Mouse (Mus musculus) CH12.LX (cell line): ENCODE results near the gene Ddx27. TPM values are rescaled to one million over a fixed set of nuclear protein-coding genes. Genes with fewer than 3 reads are reported as not detected.

Source experiments
- DNase-seq: peaks from one replicate; pipeline ENCODE4 v3.0.0-alpha.2; 2013; ENCODE audit errors: extremely low read depth
- H3K27ac ChIP-seq: 2 replicates; pipeline ENCODE4 v1.5.1; 2012; ENCODE audit warnings: low read depth, mild to moderate bottlenecking, control low read depth, moderate library complexity; ENCODE audit not compliant: insufficient read depth
- H3K27me3 ChIP-seq: replicated peaks from 2 replicates; pipeline ENCODE3; 2012; ENCODE audit warnings: inconsistent platforms
- H3K36me3 ChIP-seq, 2 experiments: replicated peaks in 1 of 2; 2 replicates each; pipeline versions ENCODE3 to v1.6.1; 2012; ENCODE audit warnings: inconsistent platforms in 1 of 2, low read length in 1 of 2, mild to moderate bottlenecking in 1 of 2, mixed read lengths in 1 of 2, moderate library complexity in 1 of 2; ENCODE audit not compliant: control insufficient read depth in 1 of 2, insufficient read depth in 1 of 2
- H3K4me1 ChIP-seq, 2 experiments: 2 replicates each; pipeline ENCODE4 v1.6.1; 2012; ENCODE audit warnings: inconsistent platforms in 1 of 2, moderate library complexity in 1 of 2; ENCODE audit not compliant: insufficient read depth in 2 of 2, control insufficient read depth in 1 of 2
- H3K4me2 ChIP-seq: 2 replicates; pipeline ENCODE4 v1.6.1; 2012; ENCODE audit warnings: low read depth, mild to moderate bottlenecking, control low read depth; ENCODE audit not compliant: poor library complexity, insufficient read depth, severe bottlenecking
- H3K4me3 ChIP-seq, 3 experiments: fragments of 150-350 bp in 1 of 3; sonication (generic) in 1 of 3; replicated peaks in 1 of 3; 2 replicates each; pipeline versions ENCODE3 to v1.5.1; 2011 to 2012; ENCODE audit warnings: low read depth in 2 of 3, low read length in 2 of 3, mild to moderate bottlenecking in 2 of 3, moderate library complexity in 2 of 3, control low read depth in 1 of 3, improper control_type of control experiment in 1 of 3, inconsistent platforms in 1 of 3, mixed read lengths in 1 of 3; ENCODE audit not compliant: poor library complexity in 1 of 3
- H3K79me2 ChIP-seq: replicated peaks from 2 replicates; pipeline ENCODE4 v1.6.1; 2012; ENCODE audit warnings: mild to moderate bottlenecking, moderate library complexity; ENCODE audit not compliant: control insufficient read depth, poor library complexity, insufficient read depth, severe bottlenecking; ENCODE audit errors: extremely low read depth
- H3K9ac ChIP-seq: 2 replicates; pipeline ENCODE4 v1.6.1; 2012; ENCODE audit warnings: low read depth, mild to moderate bottlenecking, control low read depth, moderate library complexity; ENCODE audit not compliant: insufficient read depth
- H3K9me3 ChIP-seq: replicated peaks from 2 replicates; pipeline ENCODE3; 2012; ENCODE audit warnings: low read length, inconsistent platforms, mixed read lengths
- CTCF ChIP-seq, 2 experiments: IDR thresholded peaks in 1 of 2; conservative IDR thresholded peaks in 1 of 2; 2 replicates each; pipeline ENCODE4 v1.5.1; 2011 to 2012; ENCODE audit warnings: low read depth in 2 of 2, low read length in 2 of 2, improper control_type of control experiment in 1 of 2, inconsistent platforms in 1 of 2, mild to moderate bottlenecking in 1 of 2, moderate library complexity in 1 of 2
- E2F4 ChIP-seq: IDR thresholded peaks from 2 replicates; pipeline ENCODE4 v1.6.1; 2011; ENCODE audit warnings: low read depth, low read length, improper control_type of control experiment; ENCODE audit not compliant: insufficient replicate concordance
- ETS1 ChIP-seq: conservative IDR thresholded peaks from 2 replicates; pipeline ENCODE4 v1.6.1; 2012; ENCODE audit warnings: low read depth, mild to moderate bottlenecking, inconsistent platforms, low read length, improper control_type of control experiment, moderate library complexity
- IRF4 ChIP-seq: IDR thresholded peaks from 2 replicates; pipeline ENCODE4 v1.6.1; 2014; ENCODE audit warnings: low read depth, mild to moderate bottlenecking, inconsistent platforms, low read length, improper control_type of control experiment
- MAX ChIP-seq: IDR thresholded peaks from 2 replicates; pipeline ENCODE4 v1.6.1; 2011; ENCODE audit warnings: low read length, improper control_type of control experiment
- MEF2A ChIP-seq: IDR thresholded peaks from 2 replicates; pipeline ENCODE4 v1.6.1; 2014; ENCODE audit warnings: low read depth, mild to moderate bottlenecking, inconsistent platforms, low read length, improper control_type of control experiment, borderline replicate concordance
- MYC ChIP-seq: IDR thresholded peaks from 2 replicates; pipeline ENCODE4 v1.6.1; 2011; ENCODE audit warnings: low read depth, mild to moderate bottlenecking, improper control_type of control experiment, low read length
- SIN3A ChIP-seq: IDR thresholded peaks from 2 replicates; pipeline ENCODE4 v1.6.1; 2012; ENCODE audit warnings: low read length, improper control_type of control experiment, inconsistent platforms
- UBTF ChIP-seq: IDR thresholded peaks from 2 replicates; pipeline ENCODE4 v1.6.1; 2012; ENCODE audit warnings: low read depth, mild to moderate bottlenecking, inconsistent platforms, low read length, improper control_type of control experiment, moderate library complexity
- USF1 ChIP-seq: IDR thresholded peaks from 2 replicates; pipeline ENCODE4 v1.6.1; 2014; ENCODE audit warnings: low read depth, mild to moderate bottlenecking, inconsistent platforms, low read length, improper control_type of control experiment
- ZNF384 ChIP-seq: IDR thresholded peaks from 2 replicates; pipeline ENCODE4 v1.6.1; 2012; ENCODE audit warnings: low read depth, low read length, improper control_type of control experiment, inconsistent platforms
- dilution Hi-C: fragments of 300-500 bp; cut with MboI; formaldehyde crosslinking; loops from 2 replicates; pipeline ENCODE4 v1.14.3; 2020; ENCODE audit warnings: low sequenced_read_pairs; ENCODE audit not compliant: extremely low pct_unique_long_range_greater_than_20kb, extremely low pct_ligation_motif_present
- in situ Hi-C: fragments of 300-500 bp; cut with MboI; formaldehyde crosslinking; loops from 3 replicates; pipeline ENCODE4 v1.14.3; 2019; ENCODE audit warnings: low sequenced_read_pairs, low pct_ligation_motif_present, low pct_unique_long_range_greater_than_20kb, mixed read lengths
- polyA plus RNA-seq: library from polyadenylated mRNA; unstranded; fragments of >175 nt; gene quantifications from 2 replicates; pipeline ENCODE4 v1.2.1, GENCODE M21; 2012; ENCODE audit warnings: low read depth; ENCODE audit not compliant: insufficient read length
- total RNA-seq, 2 experiments: library from RNA; depleted of rRNA; stranded (reverse); fragments of 300-350 nt in 1 of 2; fragments of >200 nt in 1 of 2; gene quantifications; 2 replicates each; pipeline ENCODE4 v1.2.3; 2012 to 2014

The Ddx27 gene
- total and polyA plus RNA-seq, 3 experiments, result 139 to 224 (median 157) TPM

DNA sequence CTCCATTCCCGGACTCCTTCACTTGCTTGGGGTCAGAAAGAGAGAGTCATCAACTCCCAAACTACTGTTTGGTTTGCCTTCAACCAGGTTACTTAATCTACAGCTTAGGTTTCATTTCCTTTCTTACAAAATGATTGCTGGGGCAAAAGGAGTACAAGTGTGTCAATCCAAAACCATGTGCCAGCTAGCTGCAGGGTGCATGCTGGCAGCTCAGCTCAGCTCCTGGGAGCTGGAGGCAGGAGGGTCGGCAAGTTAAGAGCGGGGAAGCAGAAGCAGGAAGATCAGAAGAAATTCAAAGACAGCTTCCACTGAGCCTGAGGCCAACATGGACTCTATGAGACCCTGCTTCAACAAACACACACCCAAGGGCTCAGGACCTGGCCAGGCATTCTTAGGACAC, 45.4 kb downstream of the Ddx27 start:
- TF ChIP-seq MYC, result peak; percentile 67
- TF ChIP-seq IRF4, result no peak
- TF ChIP-seq MAX, result peak; percentile 35; the same call in 1 of the 2 replicates
- no peak for TF ChIP-seq ETS1
- TF ChIP-seq, all 38 proteins: peak for 2
- Histone ChIP-seq H3K27me3 (no peaks in the 10 kb centered on the region), H3K4me1 (peaks cover 2 to 31% of the 10 kb centered on the region in 2 experiments; a peak in 2 of 4 replicates), H3K79me2 (peaks cover 29% of the 10 kb centered on the region), H3K36me3 (peaks cover 31 to 51% of the 10 kb centered on the region in 2 experiments), H3K27ac (peak overlapping the region; percentile 0; the same call in 1 of the 2 replicates), H3K9me3 (no peaks in the 10 kb centered on the region), H3K9ac (no peak overlapping the region; the same call in 1 of the 2 replicates), H3K4me3 (peak overlapping the region in 2 of 3 experiments; percentile 13 to 40), H3K4me2 (peak overlapping the region; percentile 68; the same call in 1 of the 2 replicates)
- dilution Hi-C loops (no loop called here), in situ Hi-C loops (loop anchor here (10.0 kb wide), 2 partner anchors 364 to 424 kb away; partner anchors contain the start of gene Slc9a8)
- no peak for DNase-seq

DNA sequence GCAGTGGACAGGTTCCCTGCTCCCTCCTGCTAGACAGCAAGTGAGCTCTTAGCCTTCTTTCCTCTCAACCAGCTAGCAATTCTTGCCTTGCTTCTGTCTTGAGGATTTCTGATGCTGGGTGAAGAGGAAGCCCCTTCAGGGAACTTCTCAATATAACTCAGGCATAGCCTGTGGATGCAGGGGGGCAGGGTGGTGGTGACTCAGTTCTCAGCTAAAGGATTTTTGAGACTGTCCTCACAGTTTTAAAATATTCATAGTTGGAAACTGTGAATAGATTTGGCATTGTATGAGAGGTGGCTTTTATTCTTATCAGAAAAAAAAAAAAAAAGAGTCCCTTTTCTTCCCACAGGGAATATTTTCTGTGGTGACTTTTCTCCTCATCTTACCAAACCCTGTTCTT, 45.8 kb downstream of the Ddx27 start:
- no peak for DNase-seq
- peak overlapping the region; percentile 0; the same call in 1 of the 2 replicates for H3K27ac ChIP-seq
- in situ Hi-C loops (loop anchor here (10.0 kb wide), 2 partner anchors 364 to 424 kb away; partner anchors contain the start of gene Slc9a8), dilution Hi-C loops (no loop called here)
- H3K27me3 ChIP-seq, result no peaks in the 10 kb centered on the region
- peaks cover 2 to 31% of the 10 kb centered on the region in 2 experiments; a peak in 2 of 4 replicates for H3K4me1 ChIP-seq
- peak overlapping the region; percentile 97; the same call in 1 of the 2 replicates for H3K4me2 ChIP-seq
- peaks cover 31 to 51% of the 10 kb centered on the region in 2 experiments for H3K36me3 ChIP-seq
- peaks cover 29% of the 10 kb centered on the region for H3K79me2 ChIP-seq
- peak overlapping the region; percentile 66; the same call in 1 of the 2 replicates for H3K9ac ChIP-seq
- no peaks in the 10 kb centered on the region for H3K9me3 ChIP-seq
- H3K4me3 ChIP-seq, result peak overlapping the region in 2 of 3 experiments; percentile 13 to 40
- TF ChIP-seq ZNF384, result peak; percentile 78
- TF ChIP-seq USF1, result no peak
- TF ChIP-seq E2F4, result no peak
- TF ChIP-seq SIN3A, result peak; percentile 22; the same call in 1 of the 2 replicates
- TF ChIP-seq, all 38 proteins: peak for 2

DNA sequence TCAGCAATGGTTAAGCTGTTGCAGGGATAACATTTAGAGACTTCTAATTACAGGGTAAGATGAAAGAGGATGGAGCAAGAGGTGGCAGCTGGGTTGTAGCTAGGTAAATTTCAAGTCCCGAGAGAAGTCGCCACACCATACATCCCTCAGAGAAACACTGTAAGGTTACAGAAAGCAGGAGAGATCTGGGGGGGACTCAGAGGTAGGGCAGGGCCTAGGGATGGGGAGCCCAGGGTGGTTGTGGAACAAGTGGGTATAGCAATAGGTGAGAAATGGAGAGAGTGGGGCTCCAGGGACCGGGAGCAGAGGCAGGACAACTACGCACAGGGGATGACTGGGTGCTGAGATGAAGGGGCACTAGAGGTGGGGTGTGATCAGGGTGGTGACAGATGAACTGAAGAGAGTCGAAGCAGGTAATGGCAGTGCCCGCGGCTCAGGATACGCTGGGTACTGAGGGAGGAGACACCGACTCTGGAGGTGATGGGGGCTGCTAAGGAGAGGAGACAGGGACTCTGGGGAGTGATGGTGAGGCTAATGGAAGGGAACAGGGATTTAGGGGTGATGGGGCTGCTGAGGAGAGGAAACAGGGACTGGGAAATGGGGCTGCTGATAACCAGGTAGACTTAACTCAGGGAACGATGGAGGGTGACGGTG, 46.5 kb downstream of the Ddx27 start:
- no peak for DNase-seq
- no peak for TF ChIP-seq CTCF (conservative IDR thresholded peaks at IDR 0.05 in 1 of 2, IDR thresholded peaks at IDR 0.05 in 1 of 2; ENCODE audit: low read depth in 2 of 2, low read length in 2 of 2)
- 0 out of 2 replicates have a peak, but pooled peaks have one; percentile 43 for TF ChIP-seq UBTF
- TF ChIP-seq USF1, result no peak
- TF ChIP-seq SIN3A, result 0 out of 2 replicates have a peak, but pooled peaks have one; percentile 1
- peak; percentile 6; the same call in 1 of the 2 replicates for TF ChIP-seq MEF2A
- TF ChIP-seq, all 38 proteins: peak for 3
- Histone ChIP-seq H3K79me2 (peaks cover 29% of the 10 kb centered on the region), H3K4me1 (peaks cover 2 to 36% of the 10 kb centered on the region in 2 experiments; a peak in 2 of 4 replicates), H3K9me3 (no peaks in the 10 kb centered on the region), H3K27ac (peak overlapping the region; percentile 1; the same call in 1 of the 2 replicates), H3K4me2 (peak overlapping the region; percentile 97), H3K36me3 (peaks cover 28 to 49% of the 10 kb centered on the region in 2 experiments), H3K9ac (peak overlapping the region; percentile 66), H3K27me3 (no peaks in the 10 kb centered on the region), H3K4me3 (peak overlapping the region; percentile 82 to 91 (median 86))
- dilution Hi-C loops, result no loop called here
- in situ Hi-C loops, result loop anchor here (10.0 kb wide), 2 partner anchors 363 to 423 kb away; partner anchors contain the start of gene Slc9a8
